Mouse (Mus musculus) adrenal gland, postnatal 25 days (tissue): ENCODE measurements at regions not wholly inside any gene's neighbourhood (a gene's known extent, or its start where the extent isn't known, plus 50 kb on each side); places are given as distances from the start of the nearest gene placed in this dataset.
A peak's percentile ranks its signal among the peaks of the same experiment; 100 is the strongest.

ENCODE experiments used
- DNase-seq: peaks from one replicate; pipeline ENCODE4 v3.0.0; 2021; ENCODE audit warnings: mixed read lengths

- no peak for DNase-seq
Measured at GRCm38 (mm10) chr3:144378524-144379225, 173.7 kb upstream of the Lmo4 start.

- DNase-seq = no peak
Measured at GRCm38 (mm10) chr3:144377626-144378523, 172.9 kb upstream of the Lmo4 start.

GRCm38 (mm10) chr3:144376463-144377402 is 171.7 kb upstream of the Lmo4 start:
- no peak for DNase-seq

GRCm38 (mm10) chr3:144375725-144376412 is 170.8 kb upstream of the Lmo4 start:
- DNase-seq = no peak

GRCm38 (mm10) chr3:144368300-144368699 is 163.3 kb upstream of the Lmo4 start:
- no peak for DNase-seq

GRCm38 (mm10) chr3:144367766-144368116 is 162.7 kb upstream of the Lmo4 start:
- no peak for DNase-seq

- no peak for DNase-seq
Measured at GRCm38 (mm10) chr3:144366976-144367765, 162.2 kb upstream of the Lmo4 start.

GRCm38 (mm10) chr3:144365894-144366293 is 160.9 kb upstream of the Lmo4 start:
- DNase-seq = no peak

- peak; percentile 69 for DNase-seq
Measured at GRCm38 (mm10) chr3:144362472-144362871, 157.5 kb upstream of the Lmo4 start.

- no peak for DNase-seq
Measured at GRCm38 (mm10) chr3:144361203-144361978, 156.4 kb upstream of the Lmo4 start.

GRCm38 (mm10) chr3:144356948-144357295 is 151.9 kb upstream of the Lmo4 start:
- no peak for DNase-seq

- DNase-seq = no peak
Measured at GRCm38 (mm10) chr3:144356103-144356947, 151.3 kb upstream of the Lmo4 start.

GRCm38 (mm10) chr3:144352559-144352958 is 147.5 kb upstream of the Lmo4 start:
- peak; percentile 25 for DNase-seq

- DNase-seq = no peak
Measured at GRCm38 (mm10) chr3:144348431-144348830, 143.4 kb upstream of the Lmo4 start.

GRCm38 (mm10) chr3:144335237-144335636 is 130.2 kb upstream of the Lmo4 start:
- DNase-seq = no peak

- no peak for DNase-seq
Measured at GRCm38 (mm10) chr3:144334201-144334600, 129.2 kb upstream of the Lmo4 start.

- peak; percentile 26 for DNase-seq
Measured at GRCm38 (mm10) chr3:144332353-144332752, 127.3 kb upstream of the Lmo4 start.

- DNase-seq = no peak
Measured at GRCm38 (mm10) chr3:144329117-144329516, 124.1 kb upstream of the Lmo4 start.

- DNase-seq = no peak
Measured at GRCm38 (mm10) chr3:144327235-144327760, 122.3 kb upstream of the Lmo4 start.
